Mouse (Mus musculus) liver, adult 2 months (tissue): ENCODE results near the gene 4930523C07Rik. TPM values are rescaled to one million over a fixed set of nuclear protein-coding genes. Genes with fewer than 3 reads are reported as not detected.

Source experiments
- DNase-seq: peaks from one replicate; pipeline ENCODE4 v3.0.0-alpha.2; 2011; ENCODE audit warnings: low read depth, low spot score; ENCODE audit errors: extremely low read depth
- H3K27ac ChIP-seq: fragments of 200-500 bp; replicated peaks from 2 replicates; pipeline ENCODE4 v1.5.1; 2012; ENCODE audit warnings: low read depth, mild to moderate bottlenecking, control low read depth, inconsistent platforms, low read length; ENCODE audit not compliant: insufficient read depth
- H3K27me3 ChIP-seq: fragments of 200-500 bp; 2 replicates; pipeline ENCODE4 v1.6.1; 2012; ENCODE audit warnings: mild to moderate bottlenecking, moderate library complexity, low read length, inconsistent platforms; ENCODE audit not compliant: control insufficient read depth, insufficient read depth
- H3K36me3 ChIP-seq: fragments of 200-500 bp; 2 replicates; pipeline ENCODE4 v1.6.1; 2012; ENCODE audit warnings: low read length, inconsistent platforms; ENCODE audit not compliant: control insufficient read depth, insufficient read depth
- H3K4me1 ChIP-seq: fragments of 200-500 bp; 2 replicates; pipeline ENCODE4 v1.6.1; 2011; ENCODE audit warnings: low read length; ENCODE audit not compliant: control insufficient read depth, insufficient read depth
- H3K4me3 ChIP-seq: fragments of 200-500 bp; 2 replicates; pipeline ENCODE4 v1.5.1; 2011; ENCODE audit warnings: low read depth, mild to moderate bottlenecking, control low read depth, low read length, moderate library complexity; ENCODE audit not compliant: insufficient read depth
- H3K79me2 ChIP-seq: fragments of 200-500 bp; 2 replicates; pipeline ENCODE4 v1.6.1; 2012; ENCODE audit warnings: inconsistent platforms, mild to moderate bottlenecking, low read length, moderate library complexity; ENCODE audit not compliant: control insufficient read depth, insufficient read depth
- H3K9ac ChIP-seq: fragments of 200-500 bp; 2 replicates; pipeline ENCODE4 v1.6.1; 2012; ENCODE audit warnings: low read depth, mild to moderate bottlenecking, control low read depth, inconsistent platforms, low read length
- CTCF ChIP-seq: fragments of 200-500 bp; IDR thresholded peaks from 2 replicates; pipeline ENCODE4 v1.5.1; 2011; ENCODE audit warnings: low read depth, low read length, control low read depth
- POLR2A ChIP-seq: fragments of 200-500 bp; IDR thresholded peaks from 2 replicates; pipeline ENCODE4 v1.6.1; 2011; ENCODE audit warnings: low read length, control low read depth; ENCODE audit not compliant: insufficient read depth; ENCODE audit errors: extremely low read depth
- WGBS: fragments of 180-500 bp; shearing (Covaris S2); methylation state at CpG from one replicate; pipeline ENCODE4 v1.1.7; 2018; 5-methylcytosine and 5-hydroxymethylcytosine counted together
- polyA plus RNA-seq: library from polyadenylated mRNA; depleted of rRNA; stranded (reverse); fragments of >200 nt; gene quantifications from 2 replicates; pipeline ENCODE4 v1.2.3, GENCODE M21; 2012
- total RNA-seq: library from RNA; depleted of rRNA; stranded (reverse); fragments of >200 nt; gene quantifications from 2 replicates; pipeline ENCODE4 v1.2.3, GENCODE M21; 2014

The 4930523C07Rik gene
- total and polyA plus RNA-seq, 2 experiments = 5.5 to 13.0 TPM

DNA sequence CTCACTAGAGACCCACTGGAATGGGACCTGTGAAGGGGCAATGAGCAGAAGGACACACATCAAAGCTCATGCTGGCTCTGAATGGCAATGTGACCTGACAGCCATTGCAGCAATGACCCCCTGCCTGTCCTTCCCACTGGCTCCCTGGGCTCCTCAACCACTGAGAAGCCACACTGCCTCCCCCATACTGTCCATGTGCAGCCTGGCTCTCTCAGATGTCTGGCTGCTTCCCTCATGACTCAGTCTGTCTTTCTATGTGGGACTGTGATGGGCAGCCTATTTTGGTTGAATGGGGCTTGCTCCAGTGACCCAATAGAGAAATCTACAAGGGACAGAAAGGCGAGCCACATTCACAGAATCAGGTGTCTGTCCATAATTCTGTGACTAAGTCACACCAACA is 38.5 kb downstream of the 4930523C07Rik start:
- Histone ChIP-seq H3K4me3 (no peak overlapping the region), H3K9ac (no peak overlapping the region), H3K36me3 (peaks cover 3% of the 10 kb centered on the region; the same call in 1 of the 2 replicates), H3K27ac (no peak overlapping the region), H3K79me2 (no peaks in the 10 kb centered on the region), H3K4me1 (peaks cover 4% of the 10 kb centered on the region; the same call in 1 of the 2 replicates), H3K27me3 (no peaks in the 10 kb centered on the region)
- WGBS = 87% methylated on average over 1 of the region's 1 CpGs
- no peak for DNase-seq
- TF ChIP-seq CTCF (no peak), POLR2A (no peak)

DNA sequence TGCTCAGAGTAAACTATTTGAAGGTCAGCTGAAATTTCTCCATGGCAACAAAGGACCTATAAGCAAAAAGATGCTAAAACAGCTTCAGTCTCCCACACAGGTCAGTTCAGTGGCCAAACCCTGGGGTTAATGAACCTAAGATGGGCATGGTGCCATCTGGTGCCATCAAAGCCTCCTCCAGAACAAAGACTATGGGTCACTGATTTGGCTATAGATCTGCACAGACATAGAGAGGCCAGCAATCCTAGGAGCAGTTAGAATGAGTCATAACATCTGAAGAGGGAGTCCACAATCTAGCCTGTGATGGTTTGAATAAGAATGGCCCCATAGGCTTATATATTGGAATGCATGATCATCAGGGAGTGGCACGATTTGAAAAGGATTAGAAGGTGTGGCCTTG is 40.1 kb downstream of the 4930523C07Rik start:
- no peak overlapping the region for H3K9ac ChIP-seq
- H3K4me1 ChIP-seq = peaks cover 2% of the 10 kb centered on the region; the same call in 1 of the 2 replicates
- H3K4me3 ChIP-seq = no peak overlapping the region
- no peak for DNase-seq
- H3K27me3 ChIP-seq = no peaks in the 10 kb centered on the region
- TF ChIP-seq CTCF = no peak
- TF ChIP-seq POLR2A = no peak
- no peaks in the 10 kb centered on the region for H3K36me3 ChIP-seq
- no peak overlapping the region for H3K27ac ChIP-seq
- 87% methylated on average over 1 of the region's 1 CpGs for WGBS
- no peaks in the 10 kb centered on the region for H3K79me2 ChIP-seq

- DNase-seq = no peak
- Histone ChIP-seq H3K79me2 (no peaks in the 10 kb centered on the region), H3K27ac (no peak overlapping the region), H3K4me3 (no peak overlapping the region), H3K4me1 (no peaks in the 10 kb centered on the region), H3K36me3 (no peaks in the 10 kb centered on the region), H3K27me3 (no peaks in the 10 kb centered on the region), H3K9ac (no peak overlapping the region)
- TF ChIP-seq CTCF (no peak), POLR2A (no peak)
- WGBS = 77% methylated on average over 2 of the region's 2 CpGs
Measured at GRCm38 (mm10) chr1:160086651-160087050, 42.5 kb downstream of the 4930523C07Rik start.

GRCm38 (mm10) chr1:160099659-160100302 is 55.6 kb downstream of the 4930523C07Rik start:
- H3K4me3 ChIP-seq = no peak overlapping the region
- no peak for DNase-seq
- 82% methylated on average over 5 of the region's 5 CpGs for WGBS
- no peaks in the 10 kb centered on the region for H3K4me1 ChIP-seq
- H3K9ac ChIP-seq = no peak overlapping the region
- H3K27me3 ChIP-seq = no peaks in the 10 kb centered on the region
- no peaks in the 10 kb centered on the region for H3K36me3 ChIP-seq
- H3K79me2 ChIP-seq = no peaks in the 10 kb centered on the region
- no peak for TF ChIP-seq POLR2A
- no peak for TF ChIP-seq CTCF
- no peak overlapping the region for H3K27ac ChIP-seq

GRCm38 (mm10) chr1:160100996-160101395 is 56.8 kb downstream of the 4930523C07Rik start:
- TF ChIP-seq CTCF (no peak), POLR2A (no peak)
- Histone ChIP-seq H3K79me2 (no peaks in the 10 kb centered on the region), H3K4me3 (no peak overlapping the region), H3K27me3 (no peaks in the 10 kb centered on the region), H3K36me3 (no peaks in the 10 kb centered on the region), H3K27ac (no peak overlapping the region), H3K4me1 (no peaks in the 10 kb centered on the region), H3K9ac (no peak overlapping the region)
- DNase-seq = no peak
- 83% methylated on average over 5 of the region's 5 CpGs for WGBS

DNA sequence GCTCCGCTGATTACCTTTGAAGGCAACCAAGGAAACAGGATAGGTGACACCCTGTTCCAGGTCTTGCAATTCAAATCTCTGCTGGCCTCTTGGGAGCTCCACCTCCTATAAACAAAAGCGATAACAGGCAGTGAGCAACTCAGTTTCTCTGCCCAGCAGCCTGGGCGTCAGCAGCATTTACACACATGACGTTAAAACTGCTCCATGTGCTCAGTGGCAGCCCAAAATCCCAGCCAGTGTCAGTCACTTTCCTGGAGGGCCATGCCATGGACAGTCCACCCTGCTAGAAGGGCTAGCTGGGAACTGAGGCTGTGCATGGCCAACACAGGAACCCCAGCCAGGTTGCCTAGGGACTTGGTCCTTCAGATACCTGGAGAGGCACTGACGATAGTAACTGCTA is 61.2 kb downstream of the 4930523C07Rik start:
- H3K27ac ChIP-seq = no peak overlapping the region
- no peaks in the 10 kb centered on the region for H3K79me2 ChIP-seq
- no peak for TF ChIP-seq CTCF
- TF ChIP-seq POLR2A = no peak
- WGBS = 78% methylated on average over 5 of the region's 5 CpGs
- no peak overlapping the region for H3K4me3 ChIP-seq
- no peak overlapping the region for H3K9ac ChIP-seq
- no peak for DNase-seq
- no peaks in the 10 kb centered on the region for H3K27me3 ChIP-seq
- H3K4me1 ChIP-seq = no peaks in the 10 kb centered on the region
- no peaks in the 10 kb centered on the region for H3K36me3 ChIP-seq
